ENCODE assay signal across 22 mouse cellular contexts in genomic region chr11:119675546-119675945, GRCm38 (mm10).
DNase-seq lines count a peak whose midpoint lies in the region; ATAC-seq and TF ChIP-seq lines count a peak whose summit lies in the region.
"Had no signal": no experiment of that assay in that cellular context is flagged by ENCODE, and none has a peak within 500 bp of the region (broad histone marks: within the 10 kb centered on the region; RNA-seq: fewer than 3 reads in every experiment).

No protein-coding gene starts in this region.

- peaks cover 49% of the 10 kb centered on the region for H3K4me1 ChIP-seq in cerebellum, adult 2 months (ENCODE audit: control insufficient read depth, insufficient read depth, low read length)
- peaks cover 34% of the 10 kb centered on the region for H3K4me1 ChIP-seq in hindbrain, embryonic 13.5 days (replicated peaks)
- H3K4me1 ChIP-seq in hindbrain, embryonic 12.5 days = peaks cover 23% of the 10 kb centered on the region
- peaks cover 30% of the 10 kb centered on the region for H3K4me1 ChIP-seq in midbrain, embryonic 10.5 days
- no peaks in the 10 kb centered on the region; the same call in 1 of the 2 replicates for H3K4me1 ChIP-seq in midbrain, embryonic 11.5 days (ENCODE audit: control insufficient read depth, insufficient read depth, low read length)
- peaks cover 53% of the 10 kb centered on the region for H3K4me1 ChIP-seq in neural tube, embryonic 15.5 days
- H3K4me1 ChIP-seq in kidney, embryonic 15.5 days = peaks cover 34% of the 10 kb centered on the region

- peak overlapping the region; percentile 10; the same call in 1 of the 2 replicates for H3K27ac ChIP-seq in cerebellum, adult 2 months (ENCODE audit: insufficient read depth, low read length)
- H3K27ac ChIP-seq in hindbrain, embryonic 13.5 days = peak overlapping the region; percentile 77
- H3K27ac ChIP-seq in hindbrain, embryonic 12.5 days = no peak overlapping the region
- 0 out of 2 replicates have a peak overlapping the region, but pooled peaks have one; percentile 13 for H3K27ac ChIP-seq in midbrain, embryonic 10.5 days (replicated peaks)
- H3K27ac ChIP-seq in midbrain, embryonic 11.5 days (ENCODE audit: low read depth, low read length) = no peak overlapping the region
- H3K27ac ChIP-seq in neural tube, embryonic 15.5 days (replicated peaks) = peak overlapping the region; percentile 80
- H3K27ac ChIP-seq in kidney, embryonic 15.5 days = no peak overlapping the region
- H3K27ac ChIP-seq: embryonic facial prominence, embryonic 13.5 days; heart, embryonic 15.5 days had no signal

- 18% methylated on average over 6 of the region's 6 CpGs for WGBS in cerebellum, adult 2 months
- 84% methylated on average over 6 of the region's 6 CpGs for WGBS in hindbrain, embryonic 13.5 days
- WGBS in hindbrain, embryonic 12.5 days = 85% methylated on average over 6 of the region's 6 CpGs
- whole genome bisulfite sequencing in midbrain, embryonic 10.5 days = 86% methylated on average over 6 of the region's 6 CpGs
- 86% methylated on average over 6 of the region's 6 CpGs for WGBS in midbrain, embryonic 11.5 days
- 70% methylated on average over 6 of the region's 6 CpGs for WGBS in neural tube, embryonic 15.5 days
- WGBS in kidney, embryonic 15.5 days = 43% methylated on average over 6 of the region's 6 CpGs

- no peaks in the 10 kb centered on the region for H3K9me3 ChIP-seq in hindbrain, embryonic 13.5 days
- no peaks in the 10 kb centered on the region for H3K9me3 ChIP-seq in hindbrain, embryonic 12.5 days (replicated peaks)
- 0 out of 2 replicates have a peak, but pooled peaks cover 3% of the 10 kb centered on the region for H3K9me3 ChIP-seq in midbrain, embryonic 10.5 days (replicated peaks)
- H3K9me3 ChIP-seq in midbrain, embryonic 11.5 days (ENCODE audit: control insufficient read depth, low read length) = no peaks in the 10 kb centered on the region
- no peaks in the 10 kb centered on the region for H3K9me3 ChIP-seq in neural tube, embryonic 15.5 days (replicated peaks)
- H3K9me3 ChIP-seq in kidney, embryonic 15.5 days (replicated peaks) = no peaks in the 10 kb centered on the region
- H3K9me3 ChIP-seq: embryonic facial prominence, embryonic 13.5 days; G1E; heart, embryonic 10.5 days; heart, embryonic 15.5 days had no signal

- no peak for DNase-seq in cerebellum, adult 2 months
- no peak for DNase-seq in cerebellum, postnatal 4 days (ENCODE audit: low spot score in 2 of 2)
- DNase-seq in midbrain, embryonic 10.5 days (ENCODE audit: low spot score) = no peak
- no peak for DNase-seq in midbrain, embryonic 11.5 days (ENCODE audit: low spot score, missing footprints)
- DNase-seq: adrenal gland, postnatal 10 days; B cell, adult 2 months; cerebellum, adult 11 months; gastrocnemius, postnatal 10 days; heart, adult 18-20 months; heart, postnatal 14 days had no signal

- H3K9ac ChIP-seq in hindbrain, embryonic 13.5 days = no peak overlapping the region
- no peak overlapping the region for H3K9ac ChIP-seq in hindbrain, embryonic 12.5 days
- no peak overlapping the region for H3K9ac ChIP-seq in midbrain, embryonic 11.5 days (ENCODE audit: low read length)
- no peak overlapping the region for H3K9ac ChIP-seq in neural tube, embryonic 15.5 days (replicated peaks)
- H3K9ac ChIP-seq in kidney, embryonic 15.5 days = no peak overlapping the region
- H3K9ac ChIP-seq: embryonic facial prominence, embryonic 13.5 days; forebrain, embryonic 12.5 days; heart, embryonic 15.5 days had no signal

- no peak for ATAC-seq in hindbrain, embryonic 13.5 days (ENCODE audit: low FRiP score)
- no peak for ATAC-seq in hindbrain, embryonic 12.5 days (ENCODE audit: low FRiP score)
- ATAC-seq in midbrain, embryonic 11.5 days (ENCODE audit: low FRiP score) = no peak
- ATAC-seq in neural tube, embryonic 15.5 days (ENCODE audit: low FRiP score) = peak; percentile 12; the same call in 1 of the 2 replicates
- ATAC-seq in kidney, embryonic 15.5 days (replicated peaks; ENCODE audit: low FRiP score) = no peak
- ATAC-seq: CD4-positive, CD25-positive, alpha-beta regulatory T cell, adult 4 months; forebrain, embryonic 16.5 days; inflammation-experienced regulatory T-cells, adult 6 months had no signal

- no peaks in the 10 kb centered on the region for H3K27me3 ChIP-seq in cerebellum, adult 2 months (ENCODE audit: control insufficient read depth, insufficient read depth, low read length)
- H3K27me3 ChIP-seq in hindbrain, embryonic 13.5 days = no peaks in the 10 kb centered on the region
- no peaks in the 10 kb centered on the region for H3K27me3 ChIP-seq in hindbrain, embryonic 12.5 days
- no peaks in the 10 kb centered on the region for H3K27me3 ChIP-seq in midbrain, embryonic 10.5 days (ENCODE audit: low read depth, poor library complexity, severe bottlenecking)
- no peaks in the 10 kb centered on the region for H3K27me3 ChIP-seq in midbrain, embryonic 11.5 days (ENCODE audit: control insufficient read depth, insufficient read depth, low read length)
- no peaks in the 10 kb centered on the region for H3K27me3 ChIP-seq in neural tube, embryonic 15.5 days (replicated peaks)
- H3K27me3 ChIP-seq in kidney, embryonic 15.5 days = no peaks in the 10 kb centered on the region
- H3K27me3 ChIP-seq: embryonic facial prominence, embryonic 13.5 days; forebrain, embryonic 12.5 days; heart, embryonic 15.5 days had no signal

- no peaks in the 10 kb centered on the region for H3K36me3 ChIP-seq in hindbrain, embryonic 13.5 days
- H3K36me3 ChIP-seq in hindbrain, embryonic 12.5 days = no peaks in the 10 kb centered on the region
- H3K36me3 ChIP-seq in midbrain, embryonic 10.5 days = peaks cover 9% of the 10 kb centered on the region
- no peaks in the 10 kb centered on the region for H3K36me3 ChIP-seq in midbrain, embryonic 11.5 days (ENCODE audit: control insufficient read depth, insufficient read depth, low read length)
- no peaks in the 10 kb centered on the region for H3K36me3 ChIP-seq in neural tube, embryonic 15.5 days
- peaks cover 4% of the 10 kb centered on the region; the same call in 1 of the 2 replicates for H3K36me3 ChIP-seq in kidney, embryonic 15.5 days
- H3K36me3 ChIP-seq: embryonic facial prominence, embryonic 13.5 days; forebrain, embryonic 12.5 days; heart, embryonic 15.5 days had no signal

- H3K4me3 ChIP-seq in cerebellum, adult 2 months (replicated peaks; ENCODE audit: insufficient read depth, low read depth, low read length) = no peak overlapping the region
- H3K4me3 ChIP-seq in hindbrain, embryonic 13.5 days = no peak overlapping the region
- H3K4me3 ChIP-seq in hindbrain, embryonic 12.5 days = no peak overlapping the region
- H3K4me3 ChIP-seq in midbrain, embryonic 10.5 days = no peak overlapping the region
- no peak overlapping the region for H3K4me3 ChIP-seq in midbrain, embryonic 11.5 days (ENCODE audit: low read depth, low read length)
- H3K4me3 ChIP-seq in neural tube, embryonic 15.5 days (replicated peaks) = no peak overlapping the region
- H3K4me3 ChIP-seq in kidney, embryonic 15.5 days (replicated peaks) = no peak overlapping the region
- H3K4me3 ChIP-seq: embryonic facial prominence, embryonic 13.5 days; forebrain, embryonic 12.5 days; heart, embryonic 10.5 days; heart, embryonic 15.5 days had no signal

- TF ChIP-seq CTCF in cerebellum, adult 2 months (IDR thresholded peaks at IDR 0.05; ENCODE audit: borderline replicate concordance, insufficient read depth, low read depth, low read length) = no peak

- H3K4me2 ChIP-seq in hindbrain, embryonic 13.5 days = no peak overlapping the region
- no peak overlapping the region for H3K4me2 ChIP-seq in hindbrain, embryonic 12.5 days (replicated peaks)
- no peak overlapping the region for H3K4me2 ChIP-seq in midbrain, embryonic 11.5 days
- H3K4me2 ChIP-seq in neural tube, embryonic 15.5 days = no peak overlapping the region
- H3K4me2 ChIP-seq in kidney, embryonic 15.5 days = no peak overlapping the region
- H3K4me2 ChIP-seq: embryonic facial prominence, embryonic 13.5 days; forebrain, embryonic 12.5 days; heart, embryonic 15.5 days had no signal

- TF ChIP-seq POLR2A in cerebellum, adult 2 months (IDR thresholded peaks at IDR 0.05; ENCODE audit: borderline replicate concordance, insufficient read depth, low read length) = no peak

Comparison
In these comparisons a context has a peak if more than half of its experiments do, and no peak if none do; other contexts are left out.
1. H3K27ac ChIP-seq: peak in cerebellum, adult 2 months (single experiment), hindbrain, embryonic 13.5 days (single experiment), midbrain, embryonic 10.5 days (single experiment) and neural tube, embryonic 15.5 days (single experiment); none in hindbrain, embryonic 12.5 days (single experiment), midbrain, embryonic 11.5 days (single experiment) and kidney, embryonic 15.5 days (single experiment).